Mouse (Mus musculus) lung, embryonic 15.5 days (tissue): Measurements from ENCODE around the gene Mcoln1. TPM values are rescaled to one million over a fixed set of nuclear protein-coding genes. Genes with fewer than 3 reads are reported as not detected.

Experiments used
- ATAC-seq: fragments of 200-750 bp; cut with Nextera tagmentation; 2 replicates; pipeline ENCODE4 v1.8.0; 2017; ENCODE audit warnings: moderate number of reproducible peaks, borderline replicate concordance; ENCODE audit not compliant: low FRiP score, low TSS enrichment; ENCODE audit errors: extremely low read depth
- H3K27ac ChIP-seq: fragments of 300-500 bp; sonication (generic); 2 replicates; pipeline ENCODE4 v1.5.1; 2015; ENCODE audit warnings: moderate library complexity, mild to moderate bottlenecking, inconsistent platforms
- H3K27me3 ChIP-seq: fragments of 300-500 bp; sonication (generic); 2 replicates; pipeline ENCODE4 v1.6.1; 2015; ENCODE audit warnings: inconsistent platforms
- H3K36me3 ChIP-seq: fragments of 300-500 bp; sonication (generic); 2 replicates; pipeline ENCODE4 v1.6.1; 2015; ENCODE audit warnings: inconsistent platforms
- H3K4me1 ChIP-seq: fragments of 300-500 bp; sonication (generic); 2 replicates; pipeline ENCODE4 v1.6.1; 2015; ENCODE audit warnings: inconsistent platforms
- H3K4me2 ChIP-seq: fragments of 300-500 bp; sonication (generic); 2 replicates; pipeline ENCODE4 v1.6.1; 2015; ENCODE audit warnings: inconsistent platforms, mild to moderate bottlenecking, moderate library complexity
- H3K4me3 ChIP-seq: fragments of 300-500 bp; sonication (generic); 2 replicates; pipeline ENCODE4 v1.5.1; 2015; ENCODE audit warnings: mild to moderate bottlenecking, inconsistent platforms
- H3K9ac ChIP-seq: fragments of 300-500 bp; sonication (generic); 2 replicates; pipeline ENCODE4 v1.6.1; 2015; ENCODE audit warnings: inconsistent platforms
- H3K9me3 ChIP-seq: fragments of 300-500 bp; sonication (generic); 2 replicates; pipeline ENCODE4 v1.6.1; 2016; ENCODE audit warnings: inconsistent platforms
- WGBS: fragments of 180-500 bp; shearing (Covaris S2); methylation state at CpG from one replicate; pipeline ENCODE4 v1.1.7; 2015; 5-methylcytosine and 5-hydroxymethylcytosine counted together
- polyA plus RNA-seq: library from polyadenylated mRNA; unstranded; fragments of >200 nt; fragmentation: Nextera tagmentation; extraction: Ambion mirVana; gene quantifications from 2 replicates; pipeline ENCODE4 v1.2.1, GENCODE M21; 2015

The Mcoln1 gene
- polyA plus RNA-seq, 1 experiment from 2014 or later, result 50.7 TPM

DNA sequence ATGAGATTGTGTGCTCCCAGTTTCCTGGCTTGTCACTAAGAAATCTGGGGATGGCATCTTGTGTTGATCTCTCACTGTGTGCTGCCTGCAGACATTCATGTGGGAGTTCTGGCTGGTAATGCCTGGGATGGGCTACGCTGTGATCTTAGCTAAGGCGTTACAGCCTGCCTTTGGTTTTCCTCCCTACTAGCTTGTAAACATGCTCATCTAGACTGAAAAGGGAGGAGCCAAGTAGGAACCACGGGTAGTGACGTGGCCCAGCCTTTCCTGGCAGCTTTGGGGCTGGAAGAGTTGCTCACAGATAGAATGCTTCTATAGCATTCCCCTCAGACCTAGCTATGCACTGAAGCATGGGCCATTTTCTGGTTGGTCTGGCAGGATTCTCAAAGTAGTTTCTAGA is 2.0 kb downstream of the Mcoln1 start:
- Histone ChIP-seq H3K9ac (no peak overlapping the region; the same call in 1 of the 2 replicates), H3K27ac (no peak overlapping the region), H3K27me3 (no peaks in the 10 kb centered on the region), H3K36me3 (peaks cover 20% of the 10 kb centered on the region), H3K4me3 (no peak overlapping the region), H3K4me1 (peaks cover 19% of the 10 kb centered on the region), H3K4me2 (no peak overlapping the region), H3K9me3 (no peaks in the 10 kb centered on the region)
- WGBS, result 65% methylated on average over 4 of the region's 4 CpGs
- no peak for ATAC-seq

GRCm38 (mm10) chr8:3507979-3508754 is 7.9 kb downstream of the Mcoln1 start:
- no peaks in the 10 kb centered on the region for H3K27me3 ChIP-seq
- no peaks in the 10 kb centered on the region for H3K4me1 ChIP-seq
- no peak for ATAC-seq
- no peak overlapping the region for H3K27ac ChIP-seq
- H3K9ac ChIP-seq, result no peak overlapping the region
- 73% methylated on average over 6 of the region's 6 CpGs for WGBS
- H3K9me3 ChIP-seq, result no peaks in the 10 kb centered on the region
- peaks cover 43% of the 10 kb centered on the region for H3K36me3 ChIP-seq
- no peak overlapping the region for H3K4me2 ChIP-seq
- H3K4me3 ChIP-seq, result no peak overlapping the region

DNA sequence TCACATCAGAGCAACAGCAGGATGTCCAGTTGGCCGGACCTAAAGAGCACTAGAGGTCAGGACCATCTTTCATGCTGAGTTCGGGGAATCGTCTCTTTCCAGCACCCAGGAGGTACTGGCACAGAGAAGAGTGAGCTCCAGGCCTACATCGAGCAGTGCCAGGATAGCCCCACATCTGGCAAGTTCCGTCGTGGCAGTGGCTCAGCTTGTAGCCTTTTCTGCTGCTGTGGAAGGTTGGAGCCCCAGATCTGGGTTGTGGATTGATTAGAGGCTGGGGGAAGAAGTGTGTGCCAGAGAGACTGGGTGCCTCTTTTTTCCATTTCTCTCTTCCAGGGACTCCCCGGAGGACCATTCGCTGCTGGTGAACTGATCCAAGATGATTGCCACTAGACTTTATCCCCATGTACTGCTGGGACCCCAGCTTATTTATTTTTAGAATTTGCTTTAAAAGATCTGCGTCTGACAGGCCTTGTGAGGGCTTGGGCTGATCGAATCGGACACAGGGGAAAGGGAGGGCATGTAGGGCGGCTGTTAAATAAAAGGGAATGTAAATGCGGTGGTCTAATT is 14.5 kb downstream of the Mcoln1 start:
- peak overlapping the region; percentile 93 for H3K4me2 ChIP-seq
- no peaks in the 10 kb centered on the region for H3K9me3 ChIP-seq
- 0 out of 2 replicates have a peak overlapping the region, but pooled peaks have one; percentile 10 for H3K9ac ChIP-seq
- H3K4me1 ChIP-seq, result peaks cover 16% of the 10 kb centered on the region; the same call in 1 of the 2 replicates
- WGBS, result 38% methylated on average over 13 of the region's 13 CpGs
- ATAC-seq, result no peak
- no peaks in the 10 kb centered on the region for H3K27me3 ChIP-seq
- H3K36me3 ChIP-seq, result peaks cover 7% of the 10 kb centered on the region; the same call in 1 of the 2 replicates
- H3K4me3 ChIP-seq, result peak overlapping the region; percentile 75
- peak overlapping the region; percentile 62; the same call in 1 of the 2 replicates for H3K27ac ChIP-seq

DNA sequence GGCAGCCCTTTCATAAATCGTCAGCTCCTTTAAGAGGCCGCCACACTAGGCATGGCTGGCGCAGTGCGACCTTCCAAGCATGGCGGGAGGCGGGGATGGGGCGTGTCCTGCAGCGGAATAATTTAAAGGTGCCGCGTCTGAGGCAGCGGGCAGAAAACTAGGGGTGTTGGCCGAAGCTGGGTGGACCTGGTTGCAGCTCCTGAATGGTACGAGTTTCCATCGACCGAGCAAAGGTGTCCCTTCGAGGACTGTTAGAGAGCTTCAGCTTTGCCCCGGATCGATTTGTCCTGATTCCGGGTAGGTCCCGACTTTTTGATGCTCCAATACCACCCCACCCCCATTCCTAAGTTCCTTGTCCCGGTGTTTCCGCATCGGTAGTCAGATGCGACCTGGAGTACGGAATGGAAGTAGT is 15.0 kb downstream of the Mcoln1 start, which contains the start of gene Pnpla6:
TSS of gene Pnpla6 (plus strand) at position 125 of the 412 bp plus-strand sequence.
- no peaks in the 10 kb centered on the region for H3K9me3 ChIP-seq
- H3K4me1 ChIP-seq, result peaks cover 16% of the 10 kb centered on the region; the same call in 1 of the 2 replicates
- ATAC-seq, result peak; percentile 80
- H3K36me3 ChIP-seq, result peaks cover 7% of the 10 kb centered on the region; the same call in 1 of the 2 replicates
- peak within 1 kb of the TSS; percentile 93 for H3K4me2 ChIP-seq
- H3K9ac ChIP-seq, result peak within 1 kb of the TSS; percentile 62
- WGBS, result under 1% methylated on average over 25 of the region's 25 CpGs
- no peaks in the 10 kb centered on the region for H3K27me3 ChIP-seq
- H3K27ac ChIP-seq, result peak within 1 kb of the TSS; percentile 62
- peak within 1 kb of the TSS; percentile 75 for H3K4me3 ChIP-seq

DNA sequence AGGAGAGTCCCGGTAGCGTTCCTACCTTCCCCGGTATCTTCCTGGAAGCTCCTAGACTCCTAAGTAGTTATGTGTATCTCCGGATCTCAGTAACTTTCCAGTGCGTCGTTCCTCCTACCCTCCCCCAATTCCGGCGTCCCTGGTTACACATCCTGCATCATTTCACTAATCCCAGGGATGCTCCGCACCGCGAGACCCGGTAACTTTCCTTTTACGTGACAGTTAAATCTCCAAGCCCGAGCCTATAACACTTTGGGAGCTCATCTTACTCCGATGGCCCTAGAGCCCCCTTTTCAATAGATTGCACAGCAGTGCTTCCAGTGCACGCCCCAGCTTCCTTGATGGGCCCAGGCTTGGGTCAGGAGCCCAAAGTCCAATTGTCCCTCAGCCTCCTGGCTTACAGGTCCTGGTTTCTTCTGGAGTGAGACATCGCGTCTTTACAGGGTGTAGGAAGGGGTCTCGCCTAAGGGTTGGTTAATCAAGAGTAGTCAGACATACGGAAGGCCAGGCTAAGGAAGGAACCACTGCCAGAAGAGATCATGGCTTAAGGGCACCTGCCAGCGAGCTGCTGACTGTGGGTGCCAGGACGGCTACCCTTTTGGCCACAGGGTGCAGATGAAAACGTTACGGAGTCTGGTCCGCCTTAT is 15.6 kb downstream of the Mcoln1 start:
- H3K4me1 ChIP-seq, result peaks cover 16% of the 10 kb centered on the region; the same call in 1 of the 2 replicates
- H3K4me3 ChIP-seq, result peak overlapping the region; percentile 75
- peak; percentile 8 for ATAC-seq
- H3K36me3 ChIP-seq, result peaks cover 4% of the 10 kb centered on the region; the same call in 1 of the 2 replicates
- no peaks in the 10 kb centered on the region for H3K27me3 ChIP-seq
- no peaks in the 10 kb centered on the region for H3K9me3 ChIP-seq
- WGBS, result under 1% methylated on average over 25 of the region's 25 CpGs
- H3K27ac ChIP-seq, result peak overlapping the region; percentile 62
- peak overlapping the region; percentile 62 for H3K9ac ChIP-seq
- H3K4me2 ChIP-seq, result peak overlapping the region; percentile 93

DNA sequence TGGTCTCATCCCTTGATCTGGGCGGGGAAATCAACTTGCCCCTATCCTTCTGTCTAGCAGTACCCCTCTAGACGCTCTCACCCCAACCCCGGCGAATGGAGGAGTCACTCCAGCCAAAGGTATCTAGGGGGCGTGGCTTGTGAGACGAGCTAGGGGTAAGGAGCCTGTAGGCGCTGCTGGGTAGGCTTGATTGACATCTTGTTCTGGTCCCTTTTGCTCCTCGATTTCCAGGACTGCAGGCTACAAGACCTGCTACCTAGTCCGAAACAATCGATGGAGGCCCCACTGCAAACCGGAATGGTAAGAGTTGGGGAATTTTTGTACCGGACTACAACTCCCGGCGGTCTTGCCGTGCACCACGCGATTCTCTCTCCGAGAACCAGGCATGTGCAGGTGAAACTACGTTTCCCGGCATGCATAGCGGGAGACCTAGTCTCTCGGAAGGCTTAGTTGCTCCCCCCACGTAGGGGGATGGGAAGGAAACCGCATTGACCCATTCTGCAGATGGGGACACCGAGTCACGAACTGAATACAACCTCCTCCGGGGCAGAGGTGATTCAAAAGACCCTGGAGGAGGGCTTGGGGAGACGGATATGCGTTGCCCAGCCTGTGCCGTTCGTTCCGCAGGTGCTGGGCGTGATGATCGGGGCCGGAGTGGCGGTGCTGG is 16.3 kb downstream of the Mcoln1 start:
- under 1% methylated on average over 36 of the region's 36 CpGs for WGBS

DNA sequence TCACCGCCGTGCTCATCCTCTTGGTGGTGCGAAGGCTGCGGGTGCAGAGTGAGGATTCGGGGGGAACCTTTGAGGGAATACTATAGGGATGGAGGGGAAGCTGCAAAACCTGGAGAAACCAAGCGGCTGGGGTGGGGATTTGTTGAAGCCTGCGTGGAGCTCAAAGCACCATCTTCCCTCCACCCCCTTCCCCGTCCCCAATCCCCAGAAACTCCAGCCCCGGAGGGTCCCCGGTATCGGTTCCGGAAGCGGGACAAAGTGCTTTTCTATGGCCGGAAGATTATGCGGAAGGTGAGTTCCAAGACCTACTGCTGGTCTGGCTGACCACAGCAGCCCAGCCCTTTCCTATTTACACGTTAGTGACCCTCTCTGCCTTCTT is 16.8 kb downstream of the Mcoln1 start:
- peak overlapping the region; percentile 93 for H3K4me2 ChIP-seq

More for the DNA sequence above, 16.3 kb downstream of the Mcoln1 start:
- peak overlapping the region; percentile 75 for H3K4me3 ChIP-seq
- peak overlapping the region; percentile 93 for H3K4me2 ChIP-seq
- peak; percentile 86 for ATAC-seq
- H3K9ac ChIP-seq, result peak overlapping the region; percentile 62
- H3K27ac ChIP-seq, result peak overlapping the region; percentile 62
- H3K4me1 ChIP-seq, result peaks cover 16% of the 10 kb centered on the region; the same call in 1 of the 2 replicates
- H3K27me3 ChIP-seq, result no peaks in the 10 kb centered on the region
- H3K36me3 ChIP-seq, result peaks cover under 1% of the 10 kb centered on the region; the same call in 1 of the 2 replicates
- H3K9me3 ChIP-seq, result no peaks in the 10 kb centered on the region

GRCm38 (mm10) chr8:3522007-3522697 is 21.9 kb downstream of the Mcoln1 start:
- Histone ChIP-seq H3K36me3 (peaks cover 44% of the 10 kb centered on the region), H3K27me3 (no peaks in the 10 kb centered on the region), H3K27ac (no peak overlapping the region), H3K4me1 (0 out of 2 replicates have a peak, but pooled peaks cover 8% of the 10 kb centered on the region), H3K9me3 (no peaks in the 10 kb centered on the region), H3K4me3 (no peak overlapping the region), H3K4me2 (no peak overlapping the region), H3K9ac (no peak overlapping the region)
- peak; percentile 56; the same call in 1 of the 2 replicates for ATAC-seq
- WGBS, result 90% methylated on average over 13 of the region's 13 CpGs

More for the DNA sequence above, 16.8 kb downstream of the Mcoln1 start:
- Histone ChIP-seq H3K9me3 (no peaks in the 10 kb centered on the region), H3K9ac (peak overlapping the region; percentile 62), H3K4me1 (peaks cover 16% of the 10 kb centered on the region; the same call in 1 of the 2 replicates), H3K4me3 (peak overlapping the region; percentile 75), H3K27ac (peak overlapping the region; percentile 59), H3K36me3 (peaks cover 6% of the 10 kb centered on the region), H3K27me3 (no peaks in the 10 kb centered on the region)
- 4% methylated on average over 16 of the region's 16 CpGs for WGBS
- no peak for ATAC-seq

DNA sequence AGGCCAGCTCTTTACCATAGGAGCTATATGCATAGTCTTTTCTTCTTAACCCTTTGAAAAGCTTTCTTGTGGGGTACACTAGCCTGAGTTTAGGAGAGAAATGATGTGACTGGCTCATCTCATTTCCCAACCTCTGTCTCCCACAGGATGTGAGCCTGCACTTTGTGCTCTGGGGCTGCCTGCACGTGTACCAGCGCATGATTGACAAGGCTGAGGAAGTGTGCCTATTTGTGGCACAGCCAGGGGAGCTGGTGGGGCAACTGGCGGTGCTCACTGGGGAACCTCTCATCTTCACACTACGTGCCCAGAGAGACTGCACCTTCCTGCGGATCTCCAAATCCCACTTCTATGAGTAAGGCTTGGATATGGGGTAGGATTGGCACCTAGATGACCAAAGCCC is 30.6 kb downstream of the Mcoln1 start:
- H3K27ac ChIP-seq, result no peak overlapping the region
- no peaks in the 10 kb centered on the region for H3K4me1 ChIP-seq
- H3K27me3 ChIP-seq, result no peaks in the 10 kb centered on the region
- no peak overlapping the region for H3K9ac ChIP-seq
- H3K4me3 ChIP-seq, result no peak overlapping the region
- WGBS, result 86% methylated on average over 5 of the region's 5 CpGs
- ATAC-seq, result no peak
- peaks cover 25% of the 10 kb centered on the region for H3K36me3 ChIP-seq
- no peaks in the 10 kb centered on the region for H3K9me3 ChIP-seq
- no peak overlapping the region for H3K4me2 ChIP-seq

DNA sequence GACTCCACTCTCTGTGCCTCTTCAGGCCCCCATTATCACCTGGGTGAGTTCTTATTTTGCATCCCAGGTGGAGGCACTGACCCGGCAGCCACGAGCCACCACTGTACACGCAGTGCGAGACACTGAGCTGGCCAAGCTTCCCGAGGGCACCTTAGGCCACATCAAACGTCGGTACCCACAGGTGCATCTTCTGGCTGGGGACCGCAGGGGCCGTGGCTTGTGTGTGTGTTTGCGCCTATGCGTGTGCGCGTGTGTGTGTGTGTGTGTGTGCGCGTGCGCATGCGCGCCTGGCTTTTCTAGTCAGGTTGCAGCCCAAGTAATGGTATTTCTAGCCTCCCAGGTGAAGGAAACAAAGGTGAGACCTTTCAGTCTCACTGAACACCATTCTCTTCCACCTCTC is 31.7 kb downstream of the Mcoln1 start:
- no peak overlapping the region for H3K4me2 ChIP-seq
- no peaks in the 10 kb centered on the region for H3K9me3 ChIP-seq
- no peak overlapping the region for H3K9ac ChIP-seq
- no peak overlapping the region for H3K4me3 ChIP-seq
- WGBS, result 94% methylated on average over 18 of the region's 18 CpGs
- no peaks in the 10 kb centered on the region for H3K27me3 ChIP-seq
- ATAC-seq, result no peak
- H3K27ac ChIP-seq, result no peak overlapping the region
- H3K4me1 ChIP-seq, result no peaks in the 10 kb centered on the region
- H3K36me3 ChIP-seq, result peaks cover 20% of the 10 kb centered on the region
